Mouse (Mus musculus) NIH3T3 (cell line): ENCODE data around the gene Zan.

Source experiments
- DNase-seq: peaks from one replicate; pipeline ENCODE4 v3.0.0-alpha.2; 2012; ENCODE audit warnings: low read depth

Gene Zan

GRCm38 (mm10) chr5:137476964-137477363, at the start of gene Zan:
Gene Zan (minus strand): TSS chr5:137477064.
- no peak for DNase-seq

GRCm38 (mm10) chr5:137526192-137526936, 49.5 kb upstream of the Zan start:
- DNase-seq = peak; percentile 34

GRCm38 (mm10) chr5:137525511-137525910, 48.6 kb upstream of the Zan start:
- DNase-seq = no peak

GRCm38 (mm10) chr5:137524671-137525070, 47.8 kb upstream of the Zan start:
- no peak for DNase-seq

GRCm38 (mm10) chr5:137524251-137524515, 47.3 kb upstream of the Zan start:
- no peak for DNase-seq

- DNase-seq = no peak
Observed at GRCm38 (mm10) chr5:137523396-137524250, 46.8 kb upstream of the Zan start.

GRCm38 (mm10) chr5:137522711-137523110, 45.8 kb upstream of the Zan start:
- no peak for DNase-seq

- no peak for DNase-seq
Observed at GRCm38 (mm10) chr5:137521861-137522260, 45.0 kb upstream of the Zan start.

- no peak for DNase-seq
Observed at GRCm38 (mm10) chr5:137519691-137520550, 43.1 kb upstream of the Zan start.

GRCm38 (mm10) chr5:137518436-137518835, 41.6 kb upstream of the Zan start, which contains the start of gene Gigyf1:
Gene Gigyf1 (plus strand): TSS chr5:137518548.
- peak; percentile 55 for DNase-seq

GRCm38 (mm10) chr5:137514811-137515210, 37.9 kb upstream of the Zan start:
- DNase-seq = no peak

GRCm38 (mm10) chr5:137513951-137514721, 37.3 kb upstream of the Zan start:
- DNase-seq = no peak

GRCm38 (mm10) chr5:137512847-137513794, 36.3 kb upstream of the Zan start:
- DNase-seq = peak; percentile 59

- DNase-seq = no peak
Observed at GRCm38 (mm10) chr5:137511706-137512105, 34.8 kb upstream of the Zan start.

GRCm38 (mm10) chr5:137510573-137511390, 33.9 kb upstream of the Zan start:
- peak; percentile 24 for DNase-seq

GRCm38 (mm10) chr5:137510014-137510501, 33.2 kb upstream of the Zan start:
- peak; percentile 83 for DNase-seq

- peak; percentile 37 for DNase-seq
Observed at GRCm38 (mm10) chr5:137504041-137504440, 27.2 kb upstream of the Zan start.

- DNase-seq = peak; percentile 94
Observed at GRCm38 (mm10) chr5:137502667-137503110, 25.8 kb upstream of the Zan start.
